Mouse (Mus musculus): ENCODE results near the gene Ksr2. TPM values are rescaled to one million over a fixed set of nuclear protein-coding genes. Genes with fewer than 3 reads are reported as not detected.

Gene Ksr2
- polyA plus RNA-seq, 1 experiment from 2014 or later, result 0.19 TPM

- Histone ChIP-seq H3K9ac (ENCODE audit: low read depth, low read length) (no peak overlapping the region), H3K4me2 (no peak overlapping the region), H3K36me3 (ENCODE audit: control insufficient read depth, insufficient read depth, low read length) (no peaks in the 10 kb centered on the region), H3K4me1 (ENCODE audit: control insufficient read depth, insufficient read depth, low read length) (no peaks in the 10 kb centered on the region), H3K27me3 (ENCODE audit: control insufficient read depth, insufficient read depth, low read length) (no peaks in the 10 kb centered on the region), H3K27ac (ENCODE audit: low read depth, low read length) (no peak overlapping the region), H3K9me3 (replicated peaks; ENCODE audit: control insufficient read depth, low read length) (no peaks in the 10 kb centered on the region), H3K4me3 (ENCODE audit: low read depth, low read length) (no peak overlapping the region)
- WGBS (ENCODE audit: insufficient replicate concordance), result 69% methylated on average over 9 of the region's 9 CpGs
- no peak for ATAC-seq (replicated peaks; ENCODE audit: insufficient number of reproducible peaks, low FRiP score, low TSS enrichment)
These were observed 387.0 kb downstream of the Ksr2 start for GRCm38 (mm10) chr5:117800849-117801248.

- H3K4me1 ChIP-seq (ENCODE audit: control insufficient read depth, insufficient read depth, low read length), result no peaks in the 10 kb centered on the region
- no peak overlapping the region for H3K4me3 ChIP-seq (ENCODE audit: low read depth, low read length)
- no peaks in the 10 kb centered on the region for H3K9me3 ChIP-seq (replicated peaks; ENCODE audit: control insufficient read depth, low read length)
- H3K9ac ChIP-seq (ENCODE audit: low read depth, low read length), result no peak overlapping the region
- no peak for ATAC-seq (replicated peaks; ENCODE audit: insufficient number of reproducible peaks, low FRiP score, low TSS enrichment)
- WGBS (ENCODE audit: insufficient replicate concordance), result 79% methylated on average over 11 of the region's 11 CpGs
- H3K4me2 ChIP-seq, result no peak overlapping the region
- no peak overlapping the region for H3K27ac ChIP-seq (ENCODE audit: low read depth, low read length)
- H3K27me3 ChIP-seq (ENCODE audit: control insufficient read depth, insufficient read depth, low read length), result no peaks in the 10 kb centered on the region
- H3K36me3 ChIP-seq (ENCODE audit: control insufficient read depth, insufficient read depth, low read length), result no peaks in the 10 kb centered on the region
These were observed 388.3 kb downstream of the Ksr2 start for GRCm38 (mm10) chr5:117802071-117802521.

GRCm38 (mm10) chr5:117803551-117803950, 389.8 kb downstream of the Ksr2 start:
- H3K27ac ChIP-seq (ENCODE audit: low read depth, low read length), result no peak overlapping the region
- no peaks in the 10 kb centered on the region for H3K27me3 ChIP-seq (ENCODE audit: control insufficient read depth, insufficient read depth, low read length)
- H3K4me3 ChIP-seq (ENCODE audit: low read depth, low read length), result no peak overlapping the region
- H3K4me1 ChIP-seq (ENCODE audit: control insufficient read depth, insufficient read depth, low read length), result no peaks in the 10 kb centered on the region
- 70% methylated on average over 7 of the region's 7 CpGs for WGBS (ENCODE audit: insufficient replicate concordance)
- no peak for ATAC-seq (replicated peaks; ENCODE audit: insufficient number of reproducible peaks, low FRiP score, low TSS enrichment)
- no peak overlapping the region for H3K9ac ChIP-seq (ENCODE audit: low read depth, low read length)
- H3K9me3 ChIP-seq (replicated peaks; ENCODE audit: control insufficient read depth, low read length), result no peaks in the 10 kb centered on the region
- H3K4me2 ChIP-seq, result no peak overlapping the region
- no peaks in the 10 kb centered on the region for H3K36me3 ChIP-seq (ENCODE audit: control insufficient read depth, insufficient read depth, low read length)

GRCm38 (mm10) chr5:117810930-117811329, 397.1 kb downstream of the Ksr2 start:
- ATAC-seq (replicated peaks; ENCODE audit: insufficient number of reproducible peaks, low FRiP score, low TSS enrichment), result no peak
- 83% methylated on average over 7 of the region's 7 CpGs for WGBS (ENCODE audit: insufficient replicate concordance)

GRCm38 (mm10) chr5:117818800-117819199, 405.0 kb downstream of the Ksr2 start:
- H3K4me3 ChIP-seq (ENCODE audit: low read depth, low read length), result no peak overlapping the region
- H3K9ac ChIP-seq (ENCODE audit: low read depth, low read length), result no peak overlapping the region
- ATAC-seq (replicated peaks; ENCODE audit: insufficient number of reproducible peaks, low FRiP score, low TSS enrichment), result no peak
- no peak overlapping the region for H3K4me2 ChIP-seq
- no peak overlapping the region for H3K27ac ChIP-seq (ENCODE audit: low read depth, low read length)
- H3K9me3 ChIP-seq (replicated peaks; ENCODE audit: control insufficient read depth, low read length), result no peaks in the 10 kb centered on the region
- 67% methylated on average over 6 of the region's 6 CpGs for WGBS (ENCODE audit: insufficient replicate concordance)
- no peaks in the 10 kb centered on the region for H3K27me3 ChIP-seq (ENCODE audit: control insufficient read depth, insufficient read depth, low read length)
- H3K4me1 ChIP-seq (ENCODE audit: control insufficient read depth, insufficient read depth, low read length), result no peaks in the 10 kb centered on the region
- H3K36me3 ChIP-seq (ENCODE audit: control insufficient read depth, insufficient read depth, low read length), result no peaks in the 10 kb centered on the region

More at GRCm38 (mm10) chr5:117810930-117811329, 397.1 kb downstream of the Ksr2 start:
- Histone ChIP-seq H3K36me3 (ENCODE audit: control insufficient read depth, insufficient read depth, low read length) (no peaks in the 10 kb centered on the region), H3K27me3 (ENCODE audit: control insufficient read depth, insufficient read depth, low read length) (no peaks in the 10 kb centered on the region; the same call in 1 of the 2 replicates), H3K9me3 (replicated peaks; ENCODE audit: control insufficient read depth, low read length) (no peaks in the 10 kb centered on the region), H3K27ac (ENCODE audit: low read depth, low read length) (no peak overlapping the region), H3K4me1 (ENCODE audit: control insufficient read depth, insufficient read depth, low read length) (no peaks in the 10 kb centered on the region), H3K9ac (ENCODE audit: low read depth, low read length) (no peak overlapping the region), H3K4me2 (no peak overlapping the region), H3K4me3 (ENCODE audit: low read depth, low read length) (no peak overlapping the region)

- no peaks in the 10 kb centered on the region for H3K27me3 ChIP-seq (ENCODE audit: control insufficient read depth, insufficient read depth, low read length)
- H3K9me3 ChIP-seq (replicated peaks; ENCODE audit: control insufficient read depth, low read length), result no peaks in the 10 kb centered on the region
- 50% methylated on average over 7 of the region's 7 CpGs for WGBS (ENCODE audit: insufficient replicate concordance)
- H3K27ac ChIP-seq (ENCODE audit: low read depth, low read length), result no peak overlapping the region
- no peaks in the 10 kb centered on the region for H3K36me3 ChIP-seq (ENCODE audit: control insufficient read depth, insufficient read depth, low read length)
- no peak for ATAC-seq (replicated peaks; ENCODE audit: insufficient number of reproducible peaks, low FRiP score, low TSS enrichment)
- H3K4me2 ChIP-seq, result no peak overlapping the region
- H3K9ac ChIP-seq (ENCODE audit: low read depth, low read length), result no peak overlapping the region
- no peaks in the 10 kb centered on the region for H3K4me1 ChIP-seq (ENCODE audit: control insufficient read depth, insufficient read depth, low read length)
- H3K4me3 ChIP-seq (ENCODE audit: low read depth, low read length), result no peak overlapping the region
These were observed 406.6 kb downstream of the Ksr2 start for GRCm38 (mm10) chr5:117820445-117820844.

GRCm38 (mm10) chr5:117823811-117824210, 410.0 kb downstream of the Ksr2 start:
- Histone ChIP-seq H3K27me3 (ENCODE audit: control insufficient read depth, insufficient read depth, low read length) (no peaks in the 10 kb centered on the region), H3K9ac (ENCODE audit: low read depth, low read length) (no peak overlapping the region), H3K4me3 (ENCODE audit: low read depth, low read length) (no peak overlapping the region), H3K9me3 (replicated peaks; ENCODE audit: control insufficient read depth, low read length) (no peaks in the 10 kb centered on the region), H3K27ac (ENCODE audit: low read depth, low read length) (no peak overlapping the region), H3K36me3 (ENCODE audit: control insufficient read depth, insufficient read depth, low read length) (no peaks in the 10 kb centered on the region), H3K4me1 (ENCODE audit: control insufficient read depth, insufficient read depth, low read length) (no peaks in the 10 kb centered on the region), H3K4me2 (no peak overlapping the region)
- ATAC-seq (replicated peaks; ENCODE audit: insufficient number of reproducible peaks, low FRiP score, low TSS enrichment), result no peak
- 89% methylated on average over 9 of the region's 9 CpGs for WGBS (ENCODE audit: insufficient replicate concordance)

- WGBS (ENCODE audit: insufficient replicate concordance), result 66% methylated on average over 5 of the region's 5 CpGs
- Histone ChIP-seq H3K4me2 (no peak overlapping the region), H3K4me3 (ENCODE audit: low read depth, low read length) (no peak overlapping the region), H3K36me3 (ENCODE audit: control insufficient read depth, insufficient read depth, low read length) (no peaks in the 10 kb centered on the region), H3K27ac (ENCODE audit: low read depth, low read length) (no peak overlapping the region), H3K9ac (ENCODE audit: low read depth, low read length) (no peak overlapping the region), H3K4me1 (ENCODE audit: control insufficient read depth, insufficient read depth, low read length) (no peaks in the 10 kb centered on the region), H3K9me3 (replicated peaks; ENCODE audit: control insufficient read depth, low read length) (no peaks in the 10 kb centered on the region), H3K27me3 (ENCODE audit: control insufficient read depth, insufficient read depth, low read length) (no peaks in the 10 kb centered on the region)
- ATAC-seq (replicated peaks; ENCODE audit: insufficient number of reproducible peaks, low FRiP score, low TSS enrichment), result no peak
These were observed 410.7 kb downstream of the Ksr2 start for GRCm38 (mm10) chr5:117824486-117824885.
